In the genomic region with DNA sequence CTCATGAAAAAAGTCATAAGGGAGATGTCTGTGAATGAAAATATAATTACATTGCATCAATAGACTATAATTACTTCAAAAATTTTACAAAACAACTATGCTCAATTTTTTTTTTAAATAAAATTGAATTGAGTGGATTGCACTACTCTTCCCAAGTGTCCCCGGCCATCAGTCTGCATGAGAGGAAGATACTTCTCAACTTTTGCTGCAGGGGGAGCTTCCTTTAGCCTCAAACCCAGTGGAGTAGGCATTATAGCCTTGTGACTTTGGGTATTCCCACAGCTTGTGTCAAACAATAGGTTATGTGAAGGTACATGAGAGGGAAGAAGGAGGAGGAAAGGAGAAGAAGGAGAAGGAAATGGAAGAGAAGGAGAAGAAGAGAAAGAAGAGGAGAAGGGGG, we compare ENCODE assay signal across 21 mouse cellular contexts. TPM values are rescaled to one million over a fixed set of nuclear protein-coding genes. Genes with fewer than 3 reads are reported as not detected.
DNase-seq lines count a peak whose midpoint lies in the region; ATAC-seq lines count a peak whose summit lies in the region.
"Had no signal": no experiment of that assay in that cellular context is flagged by ENCODE, and none has a peak within 500 bp of the region (broad histone marks: within the 10 kb centered on the region; RNA-seq: fewer than 3 reads in every experiment).

No protein-coding gene starts in this region.

- H3K9ac ChIP-seq in liver, embryonic 15.5 days: no peak overlapping the region
- no peak overlapping the region for H3K9ac ChIP-seq in liver, embryonic 11.5 days (ENCODE audit: low read depth, low read length)
- H3K9ac ChIP-seq: embryonic facial prominence, embryonic 13.5 days; forebrain, embryonic 12.5 days; heart, embryonic 15.5 days; hindbrain, embryonic 15.5 days had no signal

- no peak for DNase-seq in liver, embryonic 11.5 days (ENCODE audit: low spot score)
- DNase-seq in 416B (ENCODE audit: low read depth) (peak; percentile 76), A20 (ENCODE audit: low read depth, low spot score) (peak; percentile 64)
- no peak for DNase-seq in kidney, adult 8-10 months
- DNase-seq in layer of hippocampus, adult 11-12 months (ENCODE audit: low spot score): no peak
- DNase-seq: adrenal gland, adult 8-10 months; adrenal gland, postnatal 36 days; cerebellum, adult 18-20 months; cerebellum, adult 9-11 months; cerebellum, postnatal 36 days; gastrocnemius, postnatal 10 days; heart, adult 2 months; heart, postnatal 14 days had no signal

- WGBS in liver, embryonic 15.5 days (ENCODE audit: insufficient replicate concordance): 14% methylated on average over 1 of the region's 1 CpGs
- WGBS in liver, embryonic 11.5 days: 54% methylated on average over 1 of the region's 1 CpGs
- WGBS in macrophage (ENCODE audit: missing documents): 0% methylated on average over 1 of the region's 1 CpGs

- no peak overlapping the region for H3K4me2 ChIP-seq in liver, embryonic 15.5 days
- no peak overlapping the region for H3K4me2 ChIP-seq in liver, embryonic 11.5 days
- H3K4me2 ChIP-seq: embryonic facial prominence, embryonic 13.5 days; forebrain, embryonic 12.5 days; heart, embryonic 11.5 days; heart, embryonic 15.5 days; hindbrain, embryonic 15.5 days had no signal

- no peaks in the 10 kb centered on the region for H3K9me3 ChIP-seq in liver, embryonic 15.5 days (replicated peaks)
- no peaks in the 10 kb centered on the region for H3K9me3 ChIP-seq in liver, embryonic 11.5 days (ENCODE audit: control insufficient read depth, low read length)
- H3K9me3 ChIP-seq: embryonic facial prominence, embryonic 13.5 days; forebrain, embryonic 12.5 days; heart, embryonic 15.5 days; hindbrain, embryonic 15.5 days had no signal

- H3K79me2 ChIP-seq in macrophage (ENCODE audit: inconsistent target): no peaks in the 10 kb centered on the region

- 0 out of 2 replicates have a peak, but pooled peaks cover 3% of the 10 kb centered on the region for H3K4me1 ChIP-seq in liver, embryonic 15.5 days (replicated peaks)
- H3K4me1 ChIP-seq in liver, embryonic 11.5 days (replicated peaks; ENCODE audit: control insufficient read depth, insufficient read depth, low read length): no peaks in the 10 kb centered on the region
- H3K4me1 ChIP-seq: forebrain, embryonic 12.5 days; hindbrain, embryonic 15.5 days had no signal

- no peak overlapping the region for H3K4me3 ChIP-seq in liver, embryonic 15.5 days (replicated peaks)
- no peak overlapping the region for H3K4me3 ChIP-seq in liver, embryonic 11.5 days (ENCODE audit: low read depth, low read length)
- peak overlapping the region; percentile 5; the same call in 1 of the 2 replicates for H3K4me3 ChIP-seq in macrophage (ENCODE audit: inconsistent target)
- H3K4me3 ChIP-seq: embryonic facial prominence, embryonic 13.5 days; forebrain, embryonic 12.5 days; heart, adult 2 months; heart, embryonic 15.5 days; hindbrain, embryonic 15.5 days had no signal

- H3K36me3 ChIP-seq in liver, embryonic 15.5 days (replicated peaks): no peaks in the 10 kb centered on the region
- H3K36me3 ChIP-seq in liver, embryonic 11.5 days (ENCODE audit: control insufficient read depth, insufficient read depth, low read length): no peaks in the 10 kb centered on the region
- H3K36me3 ChIP-seq in macrophage (ENCODE audit: inconsistent target): no peaks in the 10 kb centered on the region
- H3K36me3 ChIP-seq: embryonic facial prominence, embryonic 13.5 days; forebrain, embryonic 12.5 days; heart, embryonic 15.5 days; hindbrain, embryonic 15.5 days had no signal

- H3K27me3 ChIP-seq in liver, embryonic 15.5 days: no peaks in the 10 kb centered on the region
- H3K27me3 ChIP-seq in liver, embryonic 11.5 days (replicated peaks; ENCODE audit: control insufficient read depth, insufficient read depth, low read length): no peaks in the 10 kb centered on the region
- H3K27me3 ChIP-seq: embryonic facial prominence, embryonic 13.5 days; forebrain, embryonic 12.5 days; heart, embryonic 15.5 days; hindbrain, embryonic 15.5 days had no signal

- ATAC-seq in liver, embryonic 15.5 days (ENCODE audit: insufficient read depth): no peak
- ATAC-seq in liver, embryonic 11.5 days (replicated peaks; ENCODE audit: low FRiP score): no peak
- ATAC-seq: forebrain, embryonic 16.5 days had no signal

- H3K27ac ChIP-seq in liver, embryonic 15.5 days (replicated peaks): 0 out of 2 replicates have a peak overlapping the region, but pooled peaks have one; percentile 41
- H3K27ac ChIP-seq in liver, embryonic 11.5 days (ENCODE audit: low read depth, low read length): no peak overlapping the region
- peak overlapping the region; percentile 97 for H3K27ac ChIP-seq in macrophage
- H3K27ac ChIP-seq: embryonic facial prominence, embryonic 13.5 days; forebrain, embryonic 12.5 days; heart, adult 2 months; heart, embryonic 15.5 days; hindbrain, embryonic 15.5 days had no signal

RNA-seq across cellular contexts. Expression of a gene that starts 9.3 kb away (rescaled TPM):
- polyA plus RNA-seq in liver, embryonic 15.5 days (2015; fragmentation: Nextera tagmentation; extraction: Ambion mirVana): 2.3 and 2.4 TPM in 2 replicates
- 6.1 and 6.3 TPM in 2 replicates for polyA plus RNA-seq in liver, embryonic 11.5 days (2014; fragmentation: Nextera tagmentation; extraction: Ambion mirVana)
- 100 to 1,000 TPM; 110 to 483 (median 223) TPM for total RNA-seq in macrophage (2018; cell fraction: chromatin; rRNA removed)
- 10 to 100 TPM; 13.9 to 43.4 (median 26.5) TPM for total RNA-seq in macrophage (2018; cell fraction: cytosol; rRNA removed)
- total RNA-seq in macrophage (2018; cell fraction: nucleus; rRNA removed): 100 to 1,000 TPM in 20 of 26 experiments, 10 to 100 TPM in 6; 54.8 to 365 (median 115) TPM
- 7.6 to 24.2 TPM (median 16.2 TPM) in 3 replicates for polyA plus RNA-seq in macrophage (2018)

Comparison
In these comparisons a context has a peak if more than half of its experiments do, and no peak if none do; other contexts are left out.
1. DNase-seq: peak in 416B (single experiment) and A20 (single experiment); none in liver, embryonic 11.5 days (single experiment), kidney, adult 8-10 months (0 of 2) and layer of hippocampus, adult 11-12 months (single experiment).